Mouse (Mus musculus) olfactory bulb, adult 2 months (tissue): ENCODE data around the gene Hs6st3. TPM values are rescaled to one million over a fixed set of nuclear protein-coding genes. Genes with fewer than 3 reads are reported as not detected.

Experiments used
- H3K27ac ChIP-seq: fragments of 200-500 bp; 2 replicates; pipeline ENCODE4 v1.5.1; 2012; ENCODE audit warnings: low read depth, low read length; ENCODE audit not compliant: insufficient read depth
- H3K4me1 ChIP-seq: fragments of 200-500 bp; 2 replicates; pipeline ENCODE4 v1.6.1; 2012; ENCODE audit warnings: low read length; ENCODE audit not compliant: control insufficient read depth, insufficient read depth
- H3K4me3 ChIP-seq: fragments of 200-500 bp; 2 replicates; pipeline ENCODE4 v1.5.1; 2012; ENCODE audit warnings: mild to moderate bottlenecking, low read depth, low read length, moderate library complexity; ENCODE audit not compliant: insufficient read depth
- CTCF ChIP-seq: fragments of 200-500 bp; IDR thresholded peaks from 2 replicates; pipeline ENCODE4 v1.5.1; 2012; ENCODE audit warnings: low read depth, mild to moderate bottlenecking, low read length, moderate library complexity; ENCODE audit not compliant: insufficient read depth
- POLR2A ChIP-seq: fragments of 200-500 bp; IDR thresholded peaks from 2 replicates; pipeline ENCODE4 v1.6.1; 2012; ENCODE audit warnings: mild to moderate bottlenecking, low read depth, low read length, moderate library complexity; ENCODE audit not compliant: insufficient read depth
- WGBS: fragments of 180-500 bp; shearing (Covaris S2); methylation state at CpG from one replicate; pipeline ENCODE4 v1.1.7; 2018; 5-methylcytosine and 5-hydroxymethylcytosine counted together
- polyA plus RNA-seq: library from polyadenylated mRNA; stranded (reverse); fragments of >200 nt; gene quantifications from 2 replicates; pipeline ENCODE4 v1.2.4, GENCODE M21; 2012; ENCODE audit warnings: low replicate concordance; ENCODE audit not compliant: missing spikeins, insufficient read depth, insufficient read length

Hs6st3 gene
- polyA plus RNA-seq, 1 experiment: not detected

- Histone ChIP-seq H3K4me1 (no peaks in the 10 kb centered on the region), H3K27ac (no peak overlapping the region), H3K4me3 (no peak overlapping the region)
- WGBS: 78% methylated on average over 2 of the region's 2 CpGs
- TF ChIP-seq POLR2A (no peak), CTCF (no peak)
Measured at GRCm38 (mm10) chr14:119612793-119613192, 474.7 kb downstream of the Hs6st3 start.

GRCm38 (mm10) chr14:119629127-119629526 is 491.0 kb downstream of the Hs6st3 start:
- TF ChIP-seq POLR2A (no peak), CTCF (no peak)
- Histone ChIP-seq H3K4me1 (no peaks in the 10 kb centered on the region), H3K4me3 (no peak overlapping the region), H3K27ac (no peak overlapping the region)
- WGBS: 96% methylated on average over 1 of the region's 1 CpGs

GRCm38 (mm10) chr14:119633090-119633489 is 494.9 kb downstream of the Hs6st3 start:
- no peak for TF ChIP-seq CTCF
- no peak for TF ChIP-seq POLR2A
- WGBS: 66% methylated on average over 3 of the region's 3 CpGs

GRCm38 (mm10) chr14:119633626-119634025 is 495.5 kb downstream of the Hs6st3 start:
- H3K4me3 ChIP-seq: no peak overlapping the region
- H3K27ac ChIP-seq: no peak overlapping the region
- 90% methylated on average over 3 of the region's 3 CpGs for WGBS
- no peaks in the 10 kb centered on the region for H3K4me1 ChIP-seq
- no peak for TF ChIP-seq POLR2A
- TF ChIP-seq CTCF: no peak

More at GRCm38 (mm10) chr14:119633090-119633489, 494.9 kb downstream of the Hs6st3 start:
- Histone ChIP-seq H3K4me1 (no peaks in the 10 kb centered on the region), H3K27ac (no peak overlapping the region), H3K4me3 (no peak overlapping the region)

GRCm38 (mm10) chr14:119642874-119643273 is 504.7 kb downstream of the Hs6st3 start:
- H3K4me1 ChIP-seq: no peaks in the 10 kb centered on the region
- 94% methylated on average over 1 of the region's 1 CpGs for WGBS
- TF ChIP-seq POLR2A (no peak), CTCF (no peak)

GRCm38 (mm10) chr14:119643840-119644239 is 505.7 kb downstream of the Hs6st3 start:
- WGBS: 96% methylated on average over 12 of the region's 12 CpGs

More at GRCm38 (mm10) chr14:119642874-119643273, 504.7 kb downstream of the Hs6st3 start:
- Histone ChIP-seq H3K4me3 (no peak overlapping the region), H3K27ac (no peak overlapping the region)

GRCm38 (mm10) chr14:119656936-119657335 is 518.8 kb downstream of the Hs6st3 start:
- H3K27ac ChIP-seq: no peak overlapping the region
- TF ChIP-seq CTCF: no peak
- TF ChIP-seq POLR2A: no peak
- WGBS: 93% methylated on average over 2 of the region's 2 CpGs

More at GRCm38 (mm10) chr14:119643840-119644239, 505.7 kb downstream of the Hs6st3 start:
- TF ChIP-seq CTCF (no peak), POLR2A (no peak)
- H3K27ac ChIP-seq: no peak overlapping the region
- no peaks in the 10 kb centered on the region for H3K4me1 ChIP-seq
- H3K4me3 ChIP-seq: no peak overlapping the region

GRCm38 (mm10) chr14:119665741-119666141 is 527.6 kb downstream of the Hs6st3 start:
- 15% methylated on average over 5 of the region's 5 CpGs for WGBS
- TF ChIP-seq POLR2A: no peak
- TF ChIP-seq CTCF: no peak
- no peak overlapping the region for H3K4me3 ChIP-seq
- peaks cover 4% of the 10 kb centered on the region for H3K4me1 ChIP-seq
- H3K27ac ChIP-seq: no peak overlapping the region

More at GRCm38 (mm10) chr14:119656936-119657335, 518.8 kb downstream of the Hs6st3 start:
- Histone ChIP-seq H3K4me3 (no peak overlapping the region), H3K4me1 (no peaks in the 10 kb centered on the region)

- TF ChIP-seq CTCF (no peak), POLR2A (no peak)
Measured at GRCm38 (mm10) chr14:119667421-119667820, 529.3 kb downstream of the Hs6st3 start.

More at GRCm38 (mm10) chr14:119667421-119667820, 529.3 kb downstream of the Hs6st3 start:
- 76% methylated on average over 1 of the region's 1 CpGs for WGBS
- no peak overlapping the region for H3K4me3 ChIP-seq
- H3K27ac ChIP-seq: no peak overlapping the region
- H3K4me1 ChIP-seq: peaks cover 4% of the 10 kb centered on the region
